Mouse (Mus musculus) embryonic stem cell, embryonic (primary cell): ENCODE measurements around the gene Klhl8.
"Not testable (repeated sequence)": the region's sequence is repeated elsewhere in the genome, so short reads cannot be mapped to it uniquely, and the experiment has no call there.

Experiments
- CTCF ChIA-PET, 4 experiments: fragments of 300-600 bp in 2 of 4; fragments of 350-600 bp in 2 of 4; sonication (Branson Sonifier 250); formaldehyde crosslinking; loops; one replicate each; lab custom pipeline; 2022; ENCODE audit warnings: inconsistent platforms in 2 of 4; lab: Charles Lee
- POLR2A ChIA-PET, 4 experiments: fragments of 300-600 bp in 2 of 4; fragments of 350-600 bp in 2 of 4; sonication (Branson Sonifier 250); formaldehyde crosslinking; loops; one replicate each; lab custom pipeline; 2022; ENCODE audit warnings: antibody characterized with exemption in 4 of 4, inconsistent platforms in 1 of 4; lab: Charles Lee

Gene Klhl8

DNA sequence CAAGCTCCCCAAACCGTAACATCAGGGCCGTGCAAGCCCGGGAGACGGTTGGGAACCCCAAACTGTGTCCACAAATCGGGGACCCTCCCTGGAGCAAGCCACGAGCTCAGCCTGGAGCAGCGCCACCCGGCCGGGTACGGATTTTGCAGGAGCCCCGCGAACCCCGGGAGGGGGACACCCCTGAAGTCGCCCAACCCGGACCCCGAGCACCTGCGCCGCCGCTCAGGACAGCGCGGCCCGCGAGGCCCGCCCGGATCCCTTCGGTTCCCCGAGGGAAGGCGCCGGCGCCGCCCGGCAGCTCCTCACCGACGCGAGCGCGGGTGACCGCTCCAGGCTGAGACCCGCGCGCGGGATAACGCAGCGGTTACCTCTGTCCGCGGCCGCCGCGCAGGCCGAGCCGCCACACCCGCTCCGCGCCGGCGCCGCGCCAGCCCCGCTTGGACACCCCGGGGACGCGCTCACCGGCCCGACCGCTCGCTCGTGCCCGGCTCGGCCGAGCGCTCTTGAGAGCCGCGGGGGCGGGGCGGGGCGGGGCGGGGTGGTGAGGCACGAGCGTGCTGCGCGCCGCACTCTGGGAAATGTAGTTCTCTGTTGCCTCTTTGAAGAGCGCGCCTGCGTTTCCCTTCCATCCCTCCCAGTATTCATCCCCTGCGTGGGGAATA lies at the start of gene Klhl8:
Klhl8 (minus strand) TSS at position 512 of the 662 bp plus-strand sequence.
- POLR2A ChIA-PET, result interaction anchor here in 3 of 4 experiments (0.7 to 3.5 kb wide), 21 partner anchors 8 to 198 kb away, joined by 3 to 13 read pairs (median 3); no protein-coding TSS in a partner anchor
- CTCF ChIA-PET, result interaction anchor here (0.5 to 4.2 kb wide), 7 partner anchors 16 to 254 kb away, joined by 3 to 19 read pairs (median 3); no protein-coding TSS in a partner anchor

DNA sequence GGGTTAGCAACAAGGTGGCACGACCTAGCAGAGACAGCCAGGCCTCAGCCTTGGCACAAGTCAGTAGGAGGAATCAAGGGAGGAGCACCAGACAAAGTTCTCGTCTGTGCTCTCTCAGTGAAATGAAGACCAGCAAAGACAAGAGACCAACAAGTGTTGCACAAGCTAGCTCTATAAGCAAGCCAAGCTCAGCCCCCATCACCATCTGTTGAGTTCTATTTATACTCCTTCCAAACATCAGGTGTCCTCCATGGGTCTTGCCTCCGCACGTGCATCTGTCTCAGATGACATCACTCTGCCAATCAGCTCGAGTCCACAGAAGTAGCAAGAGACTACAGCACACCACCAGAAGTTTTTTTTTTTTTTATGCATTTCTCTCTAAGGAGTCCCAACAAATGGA lies 43.6 kb upstream of the Klhl8 start:
- ChIA-PET POLR2A (interaction anchor here in 2 of 4 experiments (0.6 to 1.0 kb wide), 3 partner anchors 15 to 1042 kb away, joined by 3 read pairs; no protein-coding TSS in a partner anchor), CTCF (interaction anchor here in 2 of 4 experiments (0.6 to 0.7 kb wide), 3 partner anchors 37 to 1434 kb away, joined by 4 to 6 read pairs (median 4); no protein-coding TSS in a partner anchor)

DNA sequence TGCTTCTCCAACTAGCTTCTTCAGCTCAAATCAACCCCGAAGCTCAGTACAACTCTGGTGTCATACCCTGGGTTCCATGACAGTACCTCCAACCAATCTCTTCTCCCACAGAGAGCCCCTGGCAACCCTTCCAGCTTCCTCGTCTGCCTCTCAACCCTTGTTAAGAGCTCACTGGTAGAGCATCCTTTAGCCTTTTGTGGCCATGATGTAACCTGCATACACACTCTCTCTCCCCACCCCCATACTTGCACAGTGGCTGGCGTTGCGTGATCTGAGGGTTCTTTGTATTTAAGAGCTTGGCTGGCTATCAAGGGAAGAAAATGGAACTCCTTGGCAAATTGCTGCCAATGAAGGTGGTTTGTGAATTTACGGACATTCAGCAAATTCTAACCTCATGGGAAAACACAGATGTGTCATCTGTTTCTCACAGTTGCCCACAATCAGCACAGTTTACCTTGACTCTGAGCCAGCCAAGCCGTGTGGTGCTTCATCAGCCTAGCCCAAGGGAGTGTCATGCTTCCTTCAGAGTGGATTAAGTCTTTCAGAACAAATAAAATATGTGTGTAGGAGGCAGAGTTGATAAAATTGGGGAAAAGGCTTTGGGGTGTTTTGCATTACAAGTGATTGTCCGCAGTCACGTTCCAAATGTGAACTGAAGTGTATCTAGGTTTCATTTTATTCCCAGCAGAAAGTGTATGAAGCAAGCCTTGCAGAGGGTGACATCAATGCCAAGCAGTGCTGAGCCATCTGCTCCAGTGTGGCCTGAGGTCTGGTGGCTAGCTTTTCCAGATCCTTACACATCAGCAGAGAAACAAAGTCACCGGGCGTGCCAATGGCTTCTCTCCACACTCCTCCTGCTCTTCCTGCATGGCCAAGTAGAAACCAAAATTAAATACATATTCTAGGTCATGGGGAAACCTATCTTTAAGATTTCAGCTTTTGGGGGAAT lies 42.4 kb upstream of the Klhl8 start:
- ChIA-PET CTCF (interaction anchor here in 1 of 4 experiments (1.8 kb wide), 1 partner anchor 26 kb away, joined by 4 read pairs; no protein-coding TSS in a partner anchor), POLR2A (no interaction called here)

DNA sequence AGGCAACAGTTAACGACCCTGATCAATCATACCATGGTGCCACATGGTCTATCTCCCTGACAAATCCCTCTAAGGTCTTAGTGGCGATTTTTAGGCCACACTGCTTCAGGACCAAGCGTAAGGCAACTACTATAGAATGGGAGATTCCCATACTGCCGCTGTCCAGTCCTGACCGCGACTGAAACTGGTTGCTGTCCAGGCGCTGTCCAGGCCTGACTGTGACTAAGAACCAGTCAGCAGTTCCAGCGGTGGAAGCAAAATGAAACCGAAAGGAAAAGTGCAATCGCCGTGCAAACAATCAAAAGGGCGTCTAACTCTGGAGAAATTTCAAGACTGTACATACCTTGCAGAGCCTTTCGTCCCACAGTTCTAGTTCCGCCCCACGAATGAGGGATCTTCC lies 39.1 kb upstream of the Klhl8 start:
- POLR2A ChIA-PET, result not testable (repeated sequence)

DNA sequence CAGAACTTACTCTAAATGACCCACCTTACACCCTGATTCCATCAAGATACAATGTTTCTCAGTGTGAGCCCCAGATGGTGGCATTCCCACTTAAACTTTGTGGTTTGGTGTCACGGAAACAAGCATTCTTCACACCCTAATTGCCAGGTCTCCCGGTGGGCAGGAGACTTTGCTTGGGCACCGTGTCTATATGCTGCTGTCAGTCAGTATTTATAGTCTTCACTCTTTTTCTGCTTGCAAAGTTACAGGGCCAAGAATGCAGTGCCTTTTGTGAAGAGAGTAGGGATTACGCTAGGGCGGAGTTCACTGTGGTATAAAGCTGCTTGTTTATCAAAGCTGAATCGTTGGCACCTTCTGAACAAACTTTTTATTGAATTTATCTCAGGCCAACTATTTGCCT lies 32.1 kb upstream of the Klhl8 start:
- ChIA-PET POLR2A (no interaction called here), CTCF (no interaction called here)

More for the DNA sequence above, 39.1 kb upstream of the Klhl8 start:
- CTCF ChIA-PET, result not testable (repeated sequence)

DNA sequence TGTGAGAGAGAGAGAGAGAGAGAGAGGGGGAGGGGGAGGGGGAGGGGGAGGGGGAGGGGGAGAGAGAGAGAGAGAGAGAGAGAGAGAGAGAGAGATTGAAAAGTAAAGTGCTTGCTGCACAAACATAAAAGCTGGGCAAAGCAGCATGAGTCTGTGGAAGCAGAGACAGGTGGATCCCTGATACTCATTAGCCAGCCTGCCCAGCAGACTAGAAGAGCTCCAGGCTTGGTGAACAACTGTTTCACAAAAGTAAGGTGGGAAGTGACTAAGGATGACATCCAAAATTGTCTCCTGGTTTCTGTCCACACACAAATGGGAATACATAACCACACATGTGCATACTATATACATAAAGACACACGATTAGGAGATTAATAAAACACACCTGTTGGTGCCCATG lies 28.8 kb upstream of the Klhl8 start:
- ChIA-PET POLR2A (interaction anchor here in 2 of 4 experiments (0.9 to 1.3 kb wide), 2 partner anchors 12 to 15 kb away, joined by 3 read pairs; no protein-coding TSS in a partner anchor), CTCF (interaction anchor here in 3 of 4 experiments (1.0 to 4.8 kb wide), 3 partner anchors 13 kb away, joined by 4 to 33 read pairs (median 11); no protein-coding TSS in a partner anchor)

DNA sequence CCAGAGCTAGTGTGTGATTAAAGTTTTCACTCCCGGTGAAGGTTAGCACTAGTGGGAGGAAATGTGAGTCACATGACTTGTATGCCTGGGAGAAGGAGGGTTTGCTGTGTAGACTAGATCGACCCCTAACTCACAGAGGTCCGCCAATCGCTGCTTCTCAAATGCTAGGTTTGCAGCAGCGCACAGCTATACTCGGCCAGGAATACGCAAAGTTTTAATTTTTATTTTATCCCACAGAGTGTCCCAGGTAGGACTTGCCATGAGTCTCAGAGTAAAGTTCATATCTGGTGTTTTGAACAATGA lies 28.2 kb upstream of the Klhl8 start:
- CTCF ChIA-PET, result interaction anchor here (0.6 to 4.8 kb wide), 4 partner anchors 12 to 149 kb away, joined by 4 to 33 read pairs (median 8); no protein-coding TSS in a partner anchor
- POLR2A ChIA-PET, result interaction anchor here in 3 of 4 experiments (0.6 to 1.3 kb wide), 4 partner anchors 12 to 612 kb away, joined by 3 read pairs; no protein-coding TSS in a partner anchor

DNA sequence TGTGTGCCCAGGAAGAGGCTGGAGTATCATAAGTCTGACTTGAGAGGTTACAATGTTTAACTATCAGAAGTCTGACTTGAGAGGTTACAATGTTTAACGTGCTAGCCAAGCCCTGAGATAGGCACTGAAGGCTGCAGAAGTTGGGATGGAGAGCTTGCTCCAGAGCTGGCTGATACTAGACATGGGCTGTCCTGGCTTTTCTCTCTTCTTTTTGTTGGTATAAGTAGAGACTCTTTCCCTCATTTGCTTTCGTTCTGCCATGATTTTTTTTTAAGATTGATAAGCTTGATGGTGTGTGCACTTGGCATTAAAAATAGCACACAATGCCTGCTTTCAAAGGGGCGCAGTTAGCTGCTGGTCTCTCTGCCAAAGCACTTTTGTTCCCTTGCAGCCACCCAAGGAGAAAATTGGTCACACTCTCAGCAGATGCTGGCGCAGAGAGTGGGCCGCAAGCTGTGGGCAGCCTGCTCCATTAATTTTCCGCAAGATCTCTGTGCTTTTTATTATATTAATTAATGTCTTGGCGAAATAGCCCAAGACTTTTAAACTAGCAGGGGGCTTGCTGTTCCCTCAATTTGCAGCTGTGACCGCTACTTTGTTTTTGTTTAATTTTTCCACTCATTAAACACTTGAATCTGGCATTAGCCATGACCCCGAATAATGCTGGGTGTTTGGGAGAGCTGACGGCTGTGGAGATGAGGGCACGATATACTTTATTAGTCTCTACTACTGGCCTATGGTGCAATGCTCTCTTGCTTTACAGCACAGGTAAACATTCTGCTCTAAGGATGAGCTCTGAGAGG lies 27.7 kb upstream of the Klhl8 start:
- ChIA-PET CTCF (interaction anchor here (0.5 to 4.8 kb wide), 8 partner anchors 11 to 283 kb away, joined by 3 to 33 read pairs (median 4); partner anchors contain the start of gene 1700016H13Rik (in 1 of the 4)), POLR2A (interaction anchor here in 3 of 4 experiments (0.6 to 1.3 kb wide), 6 partner anchors 11 to 611 kb away, joined by 3 to 4 read pairs (median 3); no protein-coding TSS in a partner anchor)

DNA sequence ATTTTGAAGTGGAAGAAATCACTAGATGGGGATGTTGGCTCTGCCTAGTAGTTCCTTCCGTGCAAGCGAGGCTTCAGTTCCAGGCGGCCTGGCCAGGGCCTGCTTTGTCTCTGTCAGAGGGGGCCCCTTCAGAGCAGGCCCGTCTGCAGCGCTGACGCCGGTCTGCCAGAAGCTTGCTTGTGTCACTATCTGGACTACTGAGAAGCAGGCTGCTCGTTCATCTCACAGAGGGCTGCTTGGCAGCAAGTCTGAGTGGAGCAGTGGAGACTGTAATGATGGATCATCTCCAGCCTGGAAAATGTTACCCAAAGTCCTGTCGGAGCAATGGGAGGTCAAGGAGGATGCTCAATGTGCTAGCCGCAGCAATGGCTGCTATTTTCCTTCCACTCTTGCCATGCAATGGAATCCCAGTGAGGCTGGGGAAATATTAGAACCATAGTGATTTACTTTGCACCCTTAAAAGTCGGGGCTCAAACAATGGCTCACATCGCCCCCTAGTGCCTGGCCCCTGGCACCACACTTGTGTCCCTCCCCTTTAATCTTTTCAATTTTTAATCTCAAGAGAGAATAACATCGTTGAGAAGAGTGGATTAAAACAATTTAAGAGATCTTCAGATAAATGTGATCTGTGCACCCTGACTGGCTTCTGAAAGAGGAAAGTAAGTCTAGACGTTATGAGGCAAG lies 26.0 kb upstream of the Klhl8 start:
- CTCF ChIA-PET, result interaction anchor here in 3 of 4 experiments (0.5 to 4.8 kb wide), 4 partner anchors 10 to 293 kb away, joined by 3 to 33 read pairs (median 4); no protein-coding TSS in a partner anchor

DNA sequence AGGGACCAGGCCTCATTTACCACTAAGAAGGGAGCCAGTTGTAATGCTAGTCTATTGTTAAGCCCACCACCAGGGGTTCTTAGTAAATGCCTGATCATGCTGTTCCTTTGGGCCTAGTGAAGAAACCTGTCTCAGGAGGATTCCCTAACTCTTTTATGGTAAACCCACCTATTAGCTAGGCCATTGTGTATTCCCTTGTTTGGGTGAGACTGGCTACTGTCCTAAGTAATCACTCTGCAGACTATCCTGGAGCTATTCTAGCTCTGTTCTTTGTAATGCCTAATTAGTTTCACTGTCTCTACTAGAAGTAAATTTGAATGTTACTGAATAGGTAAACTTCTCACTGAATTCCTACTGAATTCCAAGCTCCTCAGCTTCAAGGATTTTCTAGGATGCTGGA lies 20.9 kb upstream of the Klhl8 start:
- POLR2A ChIA-PET, result interaction anchor here in 3 of 4 experiments (0.9 to 1.3 kb wide), 3 partner anchors 22 to 207 kb away, joined by 3 to 4 read pairs (median 3); no protein-coding TSS in a partner anchor
- CTCF ChIA-PET, result not testable (repeated sequence)

More for the DNA sequence above, 26.0 kb upstream of the Klhl8 start:
- POLR2A ChIA-PET, result no interaction called here

DNA sequence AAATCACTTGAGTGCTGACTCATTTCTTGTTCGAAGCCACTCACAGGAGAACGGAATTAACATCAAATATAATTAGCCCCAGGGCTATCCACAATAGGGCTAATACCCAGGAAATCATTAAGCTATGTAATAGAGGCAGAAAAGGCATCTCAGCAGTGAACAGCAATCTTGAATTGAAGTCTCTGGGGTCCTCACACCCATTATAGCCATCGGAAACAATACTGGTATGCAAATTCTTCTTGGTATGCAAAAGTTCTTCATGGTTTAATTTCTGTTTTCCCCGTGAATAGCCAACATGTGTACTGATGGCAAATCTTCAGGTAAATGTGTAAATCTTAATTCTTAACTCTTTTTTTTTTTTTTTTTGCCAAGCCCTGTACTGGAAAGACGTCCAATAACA lies 19.5 kb upstream of the Klhl8 start:
- ChIA-PET CTCF (no interaction called here), POLR2A (interaction anchor here in 2 of 4 experiments (0.8 to 1.3 kb wide), 2 partner anchors 19 to 528 kb away, joined by 3 to 4 read pairs; partner anchors contain the start of gene Klhl8 (in 1 of the 2))

DNA sequence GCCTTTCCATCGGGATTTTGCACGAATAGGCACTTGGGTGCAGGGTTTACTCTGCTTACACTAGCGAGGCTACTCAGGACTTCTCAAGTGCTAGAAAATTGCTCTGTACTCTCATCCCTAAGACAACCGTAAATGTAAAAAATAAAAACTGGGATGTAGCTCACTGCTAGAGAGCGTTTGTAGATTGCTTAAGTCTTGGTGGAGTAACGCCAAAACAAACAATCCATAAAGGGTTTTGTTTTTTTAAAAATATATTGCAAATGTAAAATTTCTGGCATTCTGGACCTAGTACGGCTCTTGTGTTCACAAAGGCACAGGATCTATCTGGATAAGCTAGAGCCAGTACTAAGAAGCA lies 17.1 kb upstream of the Klhl8 start:
- POLR2A ChIA-PET, result interaction anchor here in 3 of 4 experiments (0.7 to 2.1 kb wide), 8 partner anchors 9 to 238 kb away, joined by 3 to 6 read pairs (median 4); partner anchors contain the start of gene Klhl8 (in 1 of the 3)
- CTCF ChIA-PET, result interaction anchor here (0.6 to 3.8 kb wide), 40 partner anchors 10 to 544 kb away, joined by 3 to 35 read pairs (median 4); partner anchors contain the start of genes 1700016H13Rik (in 2 of the 4), Ptpn13 (in 2 of the 4), Klhl8 (in 1 of the 4) and Sparcl1 (in 1 of the 4)

DNA sequence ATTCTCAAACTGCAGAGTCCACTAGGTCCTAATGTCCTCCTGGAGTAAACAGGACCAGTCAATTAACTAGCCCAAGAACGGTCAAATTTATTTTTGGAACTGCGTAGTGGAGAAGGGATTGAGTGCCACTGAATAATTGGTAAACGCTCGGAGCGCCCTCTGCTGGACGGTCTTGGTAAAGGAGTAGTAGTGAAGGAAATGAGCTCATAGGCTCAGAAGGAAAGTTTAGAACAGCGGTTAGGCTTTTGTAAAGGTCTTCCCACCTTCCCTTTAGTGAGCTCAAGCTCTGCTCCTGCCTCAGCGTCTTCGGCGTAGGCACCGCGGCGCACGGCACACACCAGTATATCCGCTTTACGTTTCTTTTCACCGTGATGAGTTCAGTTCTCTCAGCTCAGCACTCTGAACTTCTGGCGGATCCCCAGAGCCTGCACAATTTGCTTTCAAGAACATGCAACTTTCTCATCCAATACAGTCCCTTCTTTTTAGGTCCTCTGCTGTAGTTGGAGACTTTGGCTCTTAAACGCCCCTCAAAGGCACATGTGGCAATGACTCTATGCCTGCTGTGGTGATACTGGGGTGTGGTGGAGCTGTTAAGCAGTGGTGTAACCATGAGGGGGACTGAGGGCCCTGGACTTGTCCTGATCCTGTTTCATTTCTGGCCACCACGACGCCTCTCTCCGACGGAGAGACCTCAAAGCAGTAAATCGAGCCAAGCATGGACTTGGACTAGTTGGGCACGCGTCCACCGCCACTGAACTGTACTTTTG lies 16.6 kb upstream of the Klhl8 start:
- POLR2A ChIA-PET, result interaction anchor here in 3 of 4 experiments (0.6 to 2.1 kb wide), 19 partner anchors 10 to 336 kb away, joined by 3 to 7 read pairs (median 3); partner anchors contain the start of gene Klhl8 (in 1 of the 3)
- CTCF ChIA-PET, result interaction anchor here (0.5 to 3.8 kb wide), 123 partner anchors 9 to 1804 kb away, joined by 3 to 35 read pairs (median 4); partner anchors contain the start of genes Klhl8 (in 4 of the 4), 1700016H13Rik (in 2 of the 4), Hsd17b11 (in 2 of the 4) and Ptpn13 (in 2 of the 4)

DNA sequence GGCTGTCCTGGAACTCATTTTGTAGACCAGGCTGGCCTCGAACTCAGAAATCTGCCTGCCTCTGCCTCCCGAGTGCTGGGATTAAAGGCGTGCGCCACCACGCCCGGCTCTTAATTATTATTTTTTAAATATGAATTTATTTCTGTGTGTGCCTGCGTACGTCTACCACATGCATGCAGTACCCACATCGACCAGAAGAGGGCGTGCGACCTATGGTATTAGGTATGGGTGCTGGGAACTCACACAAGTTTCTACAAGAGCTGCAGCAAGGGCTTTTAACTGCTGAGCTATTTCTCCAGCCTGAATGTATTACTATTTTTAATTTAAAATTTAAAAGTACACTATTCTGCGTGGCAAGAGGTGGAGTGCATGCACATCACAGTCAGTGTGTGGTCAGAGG lies 15.3 kb upstream of the Klhl8 start:
- POLR2A ChIA-PET, result interaction anchor here (0.6 to 2.1 kb wide), 7 partner anchors 10 to 334 kb away, joined by 3 to 6 read pairs (median 3); no protein-coding TSS in a partner anchor
- CTCF ChIA-PET, result interaction anchor here (0.5 to 3.8 kb wide), 54 partner anchors 8 to 1805 kb away, joined by 3 to 35 read pairs (median 4); partner anchors contain the start of genes 1700016H13Rik (in 2 of the 4) and Klhl8 (in 2 of the 4)

DNA sequence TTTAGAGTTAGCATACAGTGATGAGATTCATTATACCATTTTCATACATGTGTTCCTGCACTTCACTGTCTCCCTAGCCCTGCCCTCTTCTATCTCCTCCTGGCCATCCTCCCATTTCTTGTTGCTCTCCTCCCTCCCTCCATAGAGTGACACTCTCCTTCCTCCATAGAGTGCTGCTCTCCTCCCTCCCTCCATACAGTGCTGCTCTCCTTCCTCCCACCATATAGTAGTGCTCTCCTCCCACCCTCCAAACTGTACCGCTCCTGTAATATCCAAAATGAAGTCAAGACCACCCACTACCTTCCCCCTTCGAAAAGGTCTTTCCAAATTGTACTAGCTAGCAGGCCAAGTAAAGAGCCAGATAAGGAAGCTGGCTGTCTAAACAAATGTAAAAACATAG lies 12.7 kb upstream of the Klhl8 start:
- ChIA-PET POLR2A (no interaction called here), CTCF (interaction anchor here in 1 of 4 experiments (0.6 kb wide), 1 partner anchor 264 kb away, joined by 3 read pairs; no protein-coding TSS in a partner anchor)
